Mouse (Mus musculus) CH12.LX (cell line): ENCODE data around the gene Slc18b1. TPM values are rescaled to one million over a fixed set of nuclear protein-coding genes. Genes with fewer than 3 reads are reported as not detected.
"Not testable (repeated sequence)": the region's sequence is repeated elsewhere in the genome, so short reads cannot be mapped to it uniquely, and the experiment has no call there.

ENCODE experiments used
- DNase-seq: peaks from one replicate; pipeline ENCODE4 v3.0.0-alpha.2; 2013; ENCODE audit errors: extremely low read depth
- H3K27ac ChIP-seq: 2 replicates; pipeline ENCODE4 v1.5.1; 2012; ENCODE audit warnings: low read depth, mild to moderate bottlenecking, control low read depth, moderate library complexity; ENCODE audit not compliant: insufficient read depth
- H3K27me3 ChIP-seq: replicated peaks from 2 replicates; pipeline ENCODE3; 2012; ENCODE audit warnings: inconsistent platforms
- H3K36me3 ChIP-seq, 2 experiments: replicated peaks in 1 of 2; 2 replicates each; pipeline versions ENCODE3 to v1.6.1; 2012; ENCODE audit warnings: inconsistent platforms in 1 of 2, low read length in 1 of 2, mild to moderate bottlenecking in 1 of 2, mixed read lengths in 1 of 2, moderate library complexity in 1 of 2; ENCODE audit not compliant: control insufficient read depth in 1 of 2, insufficient read depth in 1 of 2
- H3K4me1 ChIP-seq, 2 experiments: 2 replicates each; pipeline ENCODE4 v1.6.1; 2012; ENCODE audit warnings: inconsistent platforms in 1 of 2, moderate library complexity in 1 of 2; ENCODE audit not compliant: insufficient read depth in 2 of 2, control insufficient read depth in 1 of 2
- H3K4me2 ChIP-seq: 2 replicates; pipeline ENCODE4 v1.6.1; 2012; ENCODE audit warnings: low read depth, mild to moderate bottlenecking, control low read depth; ENCODE audit not compliant: poor library complexity, insufficient read depth, severe bottlenecking
- H3K4me3 ChIP-seq, 3 experiments: fragments of 150-350 bp in 1 of 3; sonication (generic) in 1 of 3; replicated peaks in 1 of 3; 2 replicates each; pipeline versions ENCODE3 to v1.5.1; 2011 to 2012; ENCODE audit warnings: low read depth in 2 of 3, low read length in 2 of 3, mild to moderate bottlenecking in 2 of 3, moderate library complexity in 2 of 3, control low read depth in 1 of 3, improper control_type of control experiment in 1 of 3, inconsistent platforms in 1 of 3, mixed read lengths in 1 of 3; ENCODE audit not compliant: poor library complexity in 1 of 3
- H3K79me2 ChIP-seq: replicated peaks from 2 replicates; pipeline ENCODE4 v1.6.1; 2012; ENCODE audit warnings: mild to moderate bottlenecking, moderate library complexity; ENCODE audit not compliant: control insufficient read depth, poor library complexity, insufficient read depth, severe bottlenecking; ENCODE audit errors: extremely low read depth
- H3K9ac ChIP-seq: 2 replicates; pipeline ENCODE4 v1.6.1; 2012; ENCODE audit warnings: low read depth, mild to moderate bottlenecking, control low read depth, moderate library complexity; ENCODE audit not compliant: insufficient read depth
- H3K9me3 ChIP-seq: replicated peaks from 2 replicates; pipeline ENCODE3; 2012; ENCODE audit warnings: low read length, inconsistent platforms, mixed read lengths
- BHLHE40 ChIP-seq: IDR thresholded peaks from 2 replicates; pipeline ENCODE4 v1.6.1; 2011; ENCODE audit warnings: mild to moderate bottlenecking, low read depth, low read length, improper control_type of control experiment
- CHD2 ChIP-seq: IDR thresholded peaks from 2 replicates; pipeline ENCODE4 v1.6.1; 2011; ENCODE audit warnings: low read length, improper control_type of control experiment
- CTCF ChIP-seq, 2 experiments: IDR thresholded peaks in 1 of 2; conservative IDR thresholded peaks in 1 of 2; 2 replicates each; pipeline ENCODE4 v1.5.1; 2011 to 2012; ENCODE audit warnings: low read depth in 2 of 2, low read length in 2 of 2, improper control_type of control experiment in 1 of 2, inconsistent platforms in 1 of 2, mild to moderate bottlenecking in 1 of 2, moderate library complexity in 1 of 2
- E2F4 ChIP-seq: IDR thresholded peaks from 2 replicates; pipeline ENCODE4 v1.6.1; 2011; ENCODE audit warnings: low read depth, low read length, improper control_type of control experiment; ENCODE audit not compliant: insufficient replicate concordance
- ELF1 ChIP-seq: IDR thresholded peaks from 2 replicates; pipeline ENCODE4 v1.6.1; 2014; ENCODE audit warnings: low read depth, mild to moderate bottlenecking, inconsistent platforms, low read length, improper control_type of control experiment
- EP300 ChIP-seq: IDR thresholded peaks from 2 replicates; pipeline ENCODE4 v1.6.1; 2011; ENCODE audit warnings: low read length, improper control_type of control experiment
- ETS1 ChIP-seq: conservative IDR thresholded peaks from 2 replicates; pipeline ENCODE4 v1.6.1; 2012; ENCODE audit warnings: low read depth, mild to moderate bottlenecking, inconsistent platforms, low read length, improper control_type of control experiment, moderate library complexity
- GABPA ChIP-seq: IDR thresholded peaks from 2 replicates; pipeline ENCODE4 v1.6.1; 2012; ENCODE audit warnings: low read depth, low read length, improper control_type of control experiment, inconsistent platforms; ENCODE audit not compliant: insufficient replicate concordance
- IRF4 ChIP-seq: IDR thresholded peaks from 2 replicates; pipeline ENCODE4 v1.6.1; 2014; ENCODE audit warnings: low read depth, mild to moderate bottlenecking, inconsistent platforms, low read length, improper control_type of control experiment
- JUN ChIP-seq: IDR thresholded peaks from 2 replicates; pipeline ENCODE4 v1.6.1; 2011; ENCODE audit warnings: low read depth, mild to moderate bottlenecking, low read length, improper control_type of control experiment, moderate library complexity; ENCODE audit not compliant: insufficient read depth
- KAT2A ChIP-seq: IDR thresholded peaks from 2 replicates; pipeline ENCODE4 v1.6.1; 2012; ENCODE audit warnings: low read length, improper control_type of control experiment, inconsistent platforms; ENCODE audit not compliant: insufficient replicate concordance
- MAFK ChIP-seq: IDR thresholded peaks from 2 replicates; pipeline ENCODE4 v1.6.1; 2011; ENCODE audit warnings: low read length, improper control_type of control experiment; ENCODE audit not compliant: insufficient replicate concordance
- MEF2A ChIP-seq: IDR thresholded peaks from 2 replicates; pipeline ENCODE4 v1.6.1; 2014; ENCODE audit warnings: low read depth, mild to moderate bottlenecking, inconsistent platforms, low read length, improper control_type of control experiment, borderline replicate concordance
- MXI1 ChIP-seq: IDR thresholded peaks from 2 replicates; pipeline ENCODE4 v1.6.1; 2011; ENCODE audit warnings: mild to moderate bottlenecking, low read depth, low read length, improper control_type of control experiment
- MYC ChIP-seq: IDR thresholded peaks from 2 replicates; pipeline ENCODE4 v1.6.1; 2011; ENCODE audit warnings: low read depth, mild to moderate bottlenecking, improper control_type of control experiment, low read length
- POLR2A ChIP-seq: IDR thresholded peaks from 2 replicates; pipeline ENCODE4 v1.6.1; 2011; ENCODE audit warnings: low read depth, mild to moderate bottlenecking, improper control_type of control experiment, low read length
- POLR2AphosphoS2 ChIP-seq: IDR thresholded peaks from 2 replicates; pipeline ENCODE4 v1.6.1; 2011; ENCODE audit warnings: low read depth, low read length, improper control_type of control experiment
- RAD21 ChIP-seq: IDR thresholded peaks from 2 replicates; pipeline ENCODE4 v1.6.1; 2011; ENCODE audit warnings: low read depth, mild to moderate bottlenecking, low read length, improper control_type of control experiment, moderate library complexity
- SIN3A ChIP-seq: IDR thresholded peaks from 2 replicates; pipeline ENCODE4 v1.6.1; 2012; ENCODE audit warnings: low read length, improper control_type of control experiment, inconsistent platforms
- TBP ChIP-seq: conservative IDR thresholded peaks from 2 replicates; pipeline ENCODE4 v1.6.1; 2011; ENCODE audit warnings: low read depth, low read length, improper control_type of control experiment
- TCF12 ChIP-seq: IDR thresholded peaks from 2 replicates; pipeline ENCODE4 v1.6.1; 2014; ENCODE audit warnings: low read depth, mild to moderate bottlenecking, inconsistent platforms, low read length, improper control_type of control experiment
- USF1 ChIP-seq: IDR thresholded peaks from 2 replicates; pipeline ENCODE4 v1.6.1; 2014; ENCODE audit warnings: low read depth, mild to moderate bottlenecking, inconsistent platforms, low read length, improper control_type of control experiment
- ZKSCAN1 ChIP-seq: IDR thresholded peaks from 2 replicates; pipeline ENCODE4 v1.6.1; 2012; ENCODE audit warnings: low read depth, inconsistent platforms, low read length, improper control_type of control experiment, borderline replicate concordance
- ZNF384 ChIP-seq: IDR thresholded peaks from 2 replicates; pipeline ENCODE4 v1.6.1; 2012; ENCODE audit warnings: low read depth, low read length, improper control_type of control experiment, inconsistent platforms
- dilution Hi-C: fragments of 300-500 bp; cut with MboI; formaldehyde crosslinking; loops from 2 replicates; pipeline ENCODE4 v1.14.3; 2020; ENCODE audit warnings: low sequenced_read_pairs; ENCODE audit not compliant: extremely low pct_unique_long_range_greater_than_20kb, extremely low pct_ligation_motif_present
- in situ Hi-C: fragments of 300-500 bp; cut with MboI; formaldehyde crosslinking; loops from 3 replicates; pipeline ENCODE4 v1.14.3; 2019; ENCODE audit warnings: low sequenced_read_pairs, low pct_ligation_motif_present, low pct_unique_long_range_greater_than_20kb, mixed read lengths
- polyA plus RNA-seq: library from polyadenylated mRNA; unstranded; fragments of >175 nt; gene quantifications from 2 replicates; pipeline ENCODE4 v1.2.1, GENCODE M21; 2012; ENCODE audit warnings: low read depth; ENCODE audit not compliant: insufficient read length
- total RNA-seq, 2 experiments: library from RNA; depleted of rRNA; stranded (reverse); fragments of 300-350 nt in 1 of 2; fragments of >200 nt in 1 of 2; gene quantifications; 2 replicates each; pipeline ENCODE4 v1.2.3; 2012 to 2014

The Slc18b1 gene
- total and polyA plus RNA-seq, 3 experiments = not detected

DNA sequence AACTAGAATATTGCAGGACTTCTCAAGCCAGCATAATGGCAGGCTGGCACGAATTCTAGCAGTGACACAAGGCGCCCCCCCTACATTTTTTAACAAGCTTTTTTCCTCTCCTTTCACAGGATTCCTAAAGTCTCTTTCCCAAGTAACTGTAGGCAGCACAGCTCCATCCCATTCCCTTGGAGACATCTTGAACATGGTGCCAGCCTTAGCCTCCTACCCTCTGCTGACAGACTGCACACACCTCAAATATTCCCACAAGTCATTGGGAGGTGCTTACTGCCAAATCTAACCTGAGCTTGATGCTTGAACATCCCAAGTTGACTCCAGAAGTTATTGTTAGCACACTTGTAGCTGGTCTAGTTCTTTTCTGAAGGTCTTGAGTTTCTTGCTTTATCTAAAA lies 12.7 kb upstream of the Slc18b1 start:
- dilution Hi-C loops (no loop called here), in situ Hi-C loops (no loop called here)
- H3K9ac ChIP-seq = no peak overlapping the region; the same call in 1 of the 2 replicates
- no peak overlapping the region for H3K27ac ChIP-seq
- peak; percentile 20; the same call in 1 of the 2 replicates for TF ChIP-seq POLR2AphosphoS2
- TF ChIP-seq BHLHE40 = no peak
- no peak for TF ChIP-seq IRF4
- TF ChIP-seq MYC = no peak
- peak; percentile 69; the same call in 1 of the 2 replicates for TF ChIP-seq POLR2A
- H3K4me3 ChIP-seq = peak overlapping the region in 1 of 3 experiments; percentile 78
- peaks cover 33 to 45% of the 10 kb centered on the region in 2 experiments for H3K36me3 ChIP-seq
- H3K4me2 ChIP-seq = peak overlapping the region; percentile 54; the same call in 1 of the 2 replicates
- no peaks in the 10 kb centered on the region for H3K27me3 ChIP-seq
- no peaks in the 10 kb centered on the region for H3K9me3 ChIP-seq
- peaks cover 2 to 30% of the 10 kb centered on the region in 2 experiments; a peak in 3 of 4 replicates for H3K4me1 ChIP-seq
- peaks cover 30% of the 10 kb centered on the region for H3K79me2 ChIP-seq
- DNase-seq = no peak

DNA sequence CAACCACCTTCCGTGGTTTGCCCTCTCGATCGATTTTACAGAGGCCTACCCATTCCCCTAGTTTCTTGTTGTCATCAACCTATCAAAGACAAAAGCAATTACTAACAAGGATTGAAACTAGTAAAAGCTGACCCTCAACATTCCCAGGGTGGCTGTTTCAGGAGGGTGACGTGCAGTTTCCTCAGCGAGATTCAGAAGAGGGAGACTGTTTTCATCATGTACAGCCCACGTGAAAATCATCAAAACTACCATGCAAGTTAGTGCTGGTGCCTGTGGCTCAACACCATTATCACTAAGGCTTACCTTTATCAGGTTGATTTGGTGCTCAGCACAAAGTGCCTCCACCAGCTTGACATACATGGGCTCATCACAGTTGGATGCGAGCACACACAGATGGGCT lies 11.2 kb upstream of the Slc18b1 start:
- H3K27ac ChIP-seq = peak overlapping the region; percentile 53; the same call in 1 of the 2 replicates
- in situ Hi-C loops, DNase-seq, dilution Hi-C loops, H3K27me3 ChIP-seq, H3K9me3 ChIP-seq: not testable (repeated sequence)
- peaks cover 33 to 43% of the 10 kb centered on the region in 2 experiments for H3K36me3 ChIP-seq
- H3K9ac ChIP-seq = peak overlapping the region; percentile 88
- H3K79me2 ChIP-seq = peaks cover 30% of the 10 kb centered on the region
- H3K4me3 ChIP-seq = peak overlapping the region; percentile 71 to 88 (median 78)
- H3K4me1 ChIP-seq = peaks cover 2 to 30% of the 10 kb centered on the region in 2 experiments; a peak in 3 of 4 replicates
- H3K4me2 ChIP-seq = peak overlapping the region; percentile 97

- peak overlapping the region; percentile 54; the same call in 1 of the 2 replicates for H3K27ac ChIP-seq
- H3K9me3 ChIP-seq = no peaks in the 10 kb centered on the region
- H3K27me3 ChIP-seq = no peaks in the 10 kb centered on the region
- peak overlapping the region; percentile 97 for H3K4me2 ChIP-seq
- dilution Hi-C loops (no loop called here), in situ Hi-C loops (no loop called here)
- H3K4me3 ChIP-seq = peak overlapping the region; percentile 71 to 88 (median 78)
- peaks cover 2 to 30% of the 10 kb centered on the region in 2 experiments; a peak in 3 of 4 replicates for H3K4me1 ChIP-seq
- peak overlapping the region; percentile 88 for H3K9ac ChIP-seq
- peaks cover 30% of the 10 kb centered on the region for H3K79me2 ChIP-seq
- H3K36me3 ChIP-seq = peaks cover 33 to 40% of the 10 kb centered on the region in 2 experiments
- DNase-seq = no peak
- TF ChIP-seq BHLHE40 (peak; percentile 83), IRF4 (no peak), TCF12 (no peak), RAD21 (no peak), CTCF (conservative IDR thresholded peaks at IDR 0.05 in 1 of 2, IDR thresholded peaks at IDR 0.05 in 1 of 2; ENCODE audit: low read depth in 2 of 2, low read length in 2 of 2) (no peak), E2F4 (no peak), ELF1 (no peak), JUN (0 out of 2 replicates have a peak, but pooled peaks have one; percentile 12), ZNF384 (no peak), SIN3A (peak; percentile 33; the same call in 1 of the 2 replicates), USF1 (no peak), TBP (no peak), GABPA (no peak), ZKSCAN1 (no peak), MEF2A (peak; percentile 78), ETS1 (peak; percentile 55; the same call in 1 of the 2 replicates), POLR2AphosphoS2 (0 out of 2 replicates have a peak, but pooled peaks have one; percentile 6), EP300 (no peak), MXI1 (no peak; the same call in 1 of the 2 replicates), MAFK (no peak), CHD2 (no peak; the same call in 1 of the 2 replicates), KAT2A (0 out of 2 replicates have a peak, but pooled peaks have one; percentile 11), POLR2A (no peak; the same call in 1 of the 2 replicates)
These were observed 10.7 kb upstream of the Slc18b1 start for GRCm38 (mm10) chr10:23786040-23786439.
